Mouse (Mus musculus): Measurements from ENCODE around the gene Azgp1. TPM values are rescaled to one million over a fixed set of nuclear protein-coding genes. Genes with fewer than 3 reads are reported as not detected.

Gene Azgp1
- polyA plus RNA-seq, 1 experiment from 2014 or later, result 0.20 TPM

GRCm38 (mm10) chr5:137951218-137951617 is 30.1 kb upstream of the Azgp1 start:
- no peak for TF ChIP-seq EP300 (IDR thresholded peaks at IDR 0.05)
- TF ChIP-seq CTCF (IDR thresholded peaks at IDR 0.05), result peak; percentile 63
- Histone ChIP-seq H3K27ac (ENCODE audit: low read length) (no peak overlapping the region), H3K9me3 (ENCODE audit: low read length) (no peaks in the 10 kb centered on the region), H3K4me2 (replicated peaks; ENCODE audit: low read depth, low read length) (no peak overlapping the region), H3K4me3 (ENCODE audit: low read depth, low read length) (no peak overlapping the region), H3K36me3 (ENCODE audit: insufficient read depth, low read length) (no peaks in the 10 kb centered on the region), H3K9ac (replicated peaks; ENCODE audit: low read depth) (no peak overlapping the region), H3K27me3 (replicated peaks; ENCODE audit: insufficient read depth, low read length) (no peaks in the 10 kb centered on the region), H3K4me1 (ENCODE audit: insufficient read depth, low read depth, low read length) (no peaks in the 10 kb centered on the region)
- DNase-seq (ENCODE audit: low spot score) (peak; percentile 39), ATAC-seq (no peak)
- WGBS, result 24% methylated on average over 6 of the region's 6 CpGs

- no peak for DNase-seq (ENCODE audit: low spot score)
- WGBS, result 90% methylated on average over 3 of the region's 3 CpGs
Observed at GRCm38 (mm10) chr5:137956404-137956803, 24.9 kb upstream of the Azgp1 start.

GRCm38 (mm10) chr5:137962945-137963344 is 18.4 kb upstream of the Azgp1 start, which contains the start of gene Gjc3:
Gene Gjc3 (minus strand): TSS chr5:137963098.
- no peak within 1 kb of the TSS for H3K4me3 ChIP-seq (ENCODE audit: low read depth, low read length)
- H3K9ac ChIP-seq (replicated peaks; ENCODE audit: low read depth), result no peak within 1 kb of the TSS
- no peak for TF ChIP-seq EP300 (IDR thresholded peaks at IDR 0.05)
- TF ChIP-seq CTCF (IDR thresholded peaks at IDR 0.05), result no peak
- no peak within 1 kb of the TSS for H3K27ac ChIP-seq (ENCODE audit: low read length)
- no peaks in the 10 kb centered on the region for H3K4me1 ChIP-seq (ENCODE audit: insufficient read depth, low read depth, low read length)
- H3K36me3 ChIP-seq (ENCODE audit: insufficient read depth, low read length), result no peaks in the 10 kb centered on the region
- 75% methylated on average over 8 of the region's 8 CpGs for WGBS
- no peak within 1 kb of the TSS for H3K4me2 ChIP-seq (replicated peaks; ENCODE audit: low read depth, low read length)
- DNase-seq (ENCODE audit: low spot score) (no peak), ATAC-seq (no peak)
- H3K9me3 ChIP-seq (ENCODE audit: low read length), result no peaks in the 10 kb centered on the region
- no peaks in the 10 kb centered on the region for H3K27me3 ChIP-seq (replicated peaks; ENCODE audit: insufficient read depth, low read length)

More at GRCm38 (mm10) chr5:137956404-137956803, 24.9 kb upstream of the Azgp1 start:
- no peak for ATAC-seq
- Histone ChIP-seq H3K9ac (replicated peaks; ENCODE audit: low read depth) (no peak overlapping the region), H3K27ac (ENCODE audit: low read length) (no peak overlapping the region), H3K4me3 (ENCODE audit: low read depth, low read length) (no peak overlapping the region), H3K36me3 (ENCODE audit: insufficient read depth, low read length) (no peaks in the 10 kb centered on the region), H3K4me2 (replicated peaks; ENCODE audit: low read depth, low read length) (no peak overlapping the region), H3K4me1 (ENCODE audit: insufficient read depth, low read depth, low read length) (no peaks in the 10 kb centered on the region), H3K27me3 (replicated peaks; ENCODE audit: insufficient read depth, low read length) (no peaks in the 10 kb centered on the region), H3K9me3 (ENCODE audit: low read length) (no peaks in the 10 kb centered on the region)
- TF ChIP-seq EP300 (IDR thresholded peaks at IDR 0.05) (no peak), CTCF (IDR thresholded peaks at IDR 0.05) (no peak)

GRCm38 (mm10) chr5:137966492-137966891 is 14.8 kb upstream of the Azgp1 start:
- Histone ChIP-seq H3K9me3 (ENCODE audit: low read length) (no peaks in the 10 kb centered on the region), H3K4me1 (ENCODE audit: insufficient read depth, low read depth, low read length) (no peaks in the 10 kb centered on the region), H3K36me3 (ENCODE audit: insufficient read depth, low read length) (no peaks in the 10 kb centered on the region), H3K9ac (replicated peaks; ENCODE audit: low read depth) (no peak overlapping the region), H3K4me2 (replicated peaks; ENCODE audit: low read depth, low read length) (no peak overlapping the region), H3K27ac (ENCODE audit: low read length) (no peak overlapping the region), H3K4me3 (ENCODE audit: low read depth, low read length) (no peak overlapping the region), H3K27me3 (replicated peaks; ENCODE audit: insufficient read depth, low read length) (no peaks in the 10 kb centered on the region)
- no peak for ATAC-seq
- TF ChIP-seq CTCF (IDR thresholded peaks at IDR 0.05) (no peak), EP300 (IDR thresholded peaks at IDR 0.05) (no peak)
- no peak for DNase-seq (ENCODE audit: low spot score)

- WGBS, result 63% methylated on average over 2 of the region's 2 CpGs
- DNase-seq (ENCODE audit: low spot score), result no peak
- TF ChIP-seq EP300 (IDR thresholded peaks at IDR 0.05) (no peak), CTCF (IDR thresholded peaks at IDR 0.05) (peak; percentile 31)
- Histone ChIP-seq H3K27me3 (replicated peaks; ENCODE audit: insufficient read depth, low read length) (no peaks in the 10 kb centered on the region), H3K4me2 (replicated peaks; ENCODE audit: low read depth, low read length) (no peak overlapping the region), H3K4me1 (ENCODE audit: insufficient read depth, low read depth, low read length) (no peaks in the 10 kb centered on the region), H3K36me3 (ENCODE audit: insufficient read depth, low read length) (no peaks in the 10 kb centered on the region), H3K27ac (ENCODE audit: low read length) (no peak overlapping the region), H3K4me3 (ENCODE audit: low read depth, low read length) (no peak overlapping the region), H3K9me3 (ENCODE audit: low read length) (no peaks in the 10 kb centered on the region), H3K9ac (replicated peaks; ENCODE audit: low read depth) (no peak overlapping the region)
- ATAC-seq, result no peak
Observed at GRCm38 (mm10) chr5:137973161-137973560, 8.2 kb upstream of the Azgp1 start.

- Histone ChIP-seq H3K9me3 (ENCODE audit: low read length) (no peaks in the 10 kb centered on the region), H3K27ac (ENCODE audit: low read length) (no peak overlapping the region), H3K27me3 (replicated peaks; ENCODE audit: insufficient read depth, low read length) (no peaks in the 10 kb centered on the region), H3K36me3 (ENCODE audit: insufficient read depth, low read length) (no peaks in the 10 kb centered on the region), H3K4me2 (replicated peaks; ENCODE audit: low read depth, low read length) (no peak overlapping the region), H3K4me1 (ENCODE audit: insufficient read depth, low read depth, low read length) (no peaks in the 10 kb centered on the region), H3K9ac (replicated peaks; ENCODE audit: low read depth) (no peak overlapping the region), H3K4me3 (ENCODE audit: low read depth, low read length) (no peak overlapping the region)
- DNase-seq (ENCODE audit: low spot score), result peak; percentile 16
- no peak for TF ChIP-seq EP300 (IDR thresholded peaks at IDR 0.05)
- TF ChIP-seq CTCF (IDR thresholded peaks at IDR 0.05), result peak; percentile 62
- ATAC-seq, result no peak
- WGBS, result 35% methylated on average over 3 of the region's 3 CpGs
Observed at GRCm38 (mm10) chr5:137973738-137974137, 7.6 kb upstream of the Azgp1 start.

- H3K27ac ChIP-seq (ENCODE audit: low read length), result no peak overlapping the region
- H3K9ac ChIP-seq (replicated peaks; ENCODE audit: low read depth), result no peak overlapping the region
- WGBS, result 53% methylated on average over 3 of the region's 3 CpGs
- H3K4me2 ChIP-seq (replicated peaks; ENCODE audit: low read depth, low read length), result no peak overlapping the region
- TF ChIP-seq CTCF (IDR thresholded peaks at IDR 0.05) (no peak), EP300 (IDR thresholded peaks at IDR 0.05) (no peak)
- H3K4me1 ChIP-seq (ENCODE audit: insufficient read depth, low read depth, low read length), result no peaks in the 10 kb centered on the region
- H3K36me3 ChIP-seq (ENCODE audit: insufficient read depth, low read length), result no peaks in the 10 kb centered on the region
- ATAC-seq (no peak), DNase-seq (ENCODE audit: low spot score) (no peak)
- H3K4me3 ChIP-seq (ENCODE audit: low read depth, low read length), result no peak overlapping the region
- no peaks in the 10 kb centered on the region for H3K27me3 ChIP-seq (replicated peaks; ENCODE audit: insufficient read depth, low read length)
- no peaks in the 10 kb centered on the region for H3K9me3 ChIP-seq (ENCODE audit: low read length)
Observed at GRCm38 (mm10) chr5:137974724-137975123, 6.6 kb upstream of the Azgp1 start.

Data from lung, postnatal 0 days (tissue).